Mouse (Mus musculus): ENCODE results near the gene Gas7.

GRCm38 (mm10) chr11:67648651-67649407 is 193.6 kb downstream of the Gas7 start:
- TF ChIP-seq POLR2A (IDR thresholded peaks at IDR 0.05; ENCODE audit: extremely low read depth, insufficient read depth, low read length): no peak
- no peak for TF ChIP-seq CTCF (IDR thresholded peaks at IDR 0.05; ENCODE audit: low read depth, low read length)

All from liver, adult 2 months (tissue).